Mouse (Mus musculus) 416B (cell line): Measurements from ENCODE around the gene Rcl1.

ENCODE experiments used
- DNase-seq: peaks from one replicate; pipeline ENCODE4 v3.0.0; 2011; ENCODE audit warnings: low read depth

Rcl1 gene

DNA sequence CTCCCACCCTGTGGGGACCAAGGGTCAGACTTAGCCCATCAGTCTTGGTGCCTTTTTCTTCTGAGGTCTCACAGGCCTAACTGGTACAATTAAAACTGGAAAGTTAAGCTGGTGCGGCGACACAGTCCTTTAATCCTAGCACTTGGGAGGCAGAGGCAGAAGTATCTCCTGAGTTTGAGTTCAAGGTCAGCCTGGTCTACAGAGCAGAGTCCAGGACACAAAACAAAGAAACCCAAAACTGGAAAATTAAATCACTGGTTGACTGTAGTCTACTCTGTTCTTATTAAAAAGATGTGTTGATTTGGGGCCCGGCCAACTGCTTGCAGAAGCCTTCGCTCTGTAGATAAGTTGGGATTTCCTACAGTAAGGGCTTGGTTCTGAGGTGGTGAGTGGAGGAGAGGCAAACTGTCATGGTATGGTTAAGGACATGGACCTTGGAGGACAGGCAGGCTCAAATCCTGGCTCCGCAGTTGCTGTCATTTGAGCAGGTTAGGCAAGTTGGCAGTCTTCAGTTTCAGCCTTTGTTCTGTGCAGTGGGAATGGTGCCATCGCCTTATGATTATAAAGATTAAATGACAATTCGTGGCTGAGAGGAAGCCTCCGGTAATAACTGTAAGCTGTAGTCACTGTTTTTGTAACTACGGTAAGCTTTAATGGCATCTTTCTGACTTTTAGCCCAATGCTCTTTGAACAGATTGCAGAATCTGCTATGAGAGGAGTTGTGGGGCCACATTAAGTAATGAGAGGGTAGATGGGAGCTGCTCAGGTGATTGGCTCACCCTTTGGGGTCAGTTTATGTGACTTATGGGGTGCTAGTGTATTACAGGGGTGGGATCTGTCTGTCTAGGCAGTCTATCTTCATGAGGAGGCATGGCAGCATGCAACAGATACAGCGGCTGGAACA lies 12.8 kb downstream of the Rcl1 start:
- DNase-seq, result no peak

DNA sequence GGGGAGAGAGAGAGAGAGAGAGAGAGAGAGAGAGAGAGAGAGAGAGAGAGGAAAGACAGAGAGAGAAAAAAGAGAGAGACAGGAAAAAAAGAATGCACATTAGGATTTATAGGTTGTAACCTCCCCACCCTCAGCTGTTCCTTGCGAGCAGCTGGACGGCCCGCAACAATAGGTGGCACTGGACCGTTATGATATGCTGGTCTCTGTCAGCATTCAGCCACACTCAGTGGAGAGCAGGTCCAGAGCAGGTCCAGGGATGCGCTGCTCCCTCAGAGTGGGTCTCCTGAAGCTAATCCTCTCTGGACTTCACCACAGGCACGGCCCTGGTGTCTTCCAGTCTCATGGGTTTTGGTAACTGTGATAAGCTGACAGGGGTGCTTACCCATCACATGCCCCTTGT lies 15.6 kb downstream of the Rcl1 start:
- DNase-seq, result no peak

DNA sequence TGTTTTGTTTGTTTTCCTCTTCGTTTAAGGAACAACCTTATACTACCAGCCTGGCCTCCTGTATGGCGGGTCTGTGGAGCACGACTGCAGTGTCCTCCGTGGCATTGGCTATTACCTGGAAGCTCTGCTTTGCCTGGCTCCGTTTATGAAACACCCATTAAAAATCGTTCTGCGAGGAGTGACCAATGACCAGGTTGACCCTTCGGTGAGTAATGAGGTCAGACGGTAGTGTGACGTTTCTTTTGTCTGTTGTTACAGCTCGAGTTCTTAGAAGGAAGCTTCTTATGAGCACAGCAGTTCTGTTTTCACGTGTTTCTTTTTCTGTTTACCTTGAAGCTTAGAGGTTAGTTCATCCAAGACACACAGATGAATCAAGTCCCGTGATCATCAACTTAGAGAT lies 17.0 kb downstream of the Rcl1 start:
- no peak for DNase-seq

DNA sequence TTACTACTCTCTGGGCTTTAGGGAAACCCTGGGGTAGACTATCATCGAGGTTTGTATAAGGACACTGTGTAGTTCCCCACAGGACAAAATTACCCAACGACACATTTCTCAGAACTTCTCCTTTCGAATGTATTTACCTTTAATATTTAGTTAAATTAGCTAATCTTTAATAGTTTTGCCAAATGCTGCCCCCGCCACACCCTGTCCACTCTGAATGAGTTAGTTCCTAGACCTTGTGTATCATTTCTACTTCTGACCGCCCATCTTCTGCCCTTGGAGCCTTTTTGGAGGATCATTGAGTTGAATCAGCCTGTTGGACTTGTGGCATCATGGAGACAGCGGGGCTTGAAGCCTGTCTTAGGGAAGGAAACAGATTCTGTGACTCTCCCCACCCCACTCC lies 19.1 kb downstream of the Rcl1 start:
- no peak for DNase-seq

- no peak for DNase-seq
Measured at GRCm38 (mm10) chr19:29121394-29121793, 20.2 kb downstream of the Rcl1 start.

DNA sequence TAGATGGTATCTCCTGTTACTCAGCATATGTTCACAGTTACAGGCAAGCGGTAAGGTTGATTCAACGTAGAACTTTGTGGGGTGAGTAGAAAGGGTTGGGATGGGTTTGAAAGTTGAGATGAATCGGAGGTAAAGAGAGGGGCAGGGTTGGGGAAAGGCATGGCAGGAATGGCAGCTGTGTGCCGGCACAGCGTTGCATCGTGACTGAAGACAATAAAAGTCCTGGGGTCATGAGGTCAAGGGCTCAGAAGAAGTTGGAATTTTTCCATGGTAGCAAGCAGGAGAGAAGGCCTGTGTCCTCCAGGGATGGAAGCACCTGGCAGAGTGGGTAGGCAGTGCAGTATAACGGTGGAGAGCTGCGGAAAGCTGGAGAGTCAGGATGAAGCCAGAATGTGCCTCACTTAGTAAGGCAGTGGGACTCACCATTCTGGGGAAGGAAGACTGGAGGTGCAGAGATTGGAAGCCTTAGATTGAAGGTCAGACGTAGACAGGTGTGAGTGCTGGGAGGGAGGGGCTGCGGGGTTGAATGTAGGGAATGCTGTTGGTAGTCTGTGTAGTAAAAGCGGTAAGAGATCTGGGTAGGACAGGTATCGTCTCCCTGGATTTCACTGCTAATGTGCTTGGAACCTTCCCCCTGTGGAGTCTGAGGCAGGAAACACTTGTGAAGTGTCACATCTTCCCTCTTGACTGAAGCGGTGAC lies 23.9 kb downstream of the Rcl1 start:
- no peak for DNase-seq

GRCm38 (mm10) chr19:29126347-29127015 lies 25.3 kb downstream of the Rcl1 start:
- DNase-seq, result no peak

- no peak for DNase-seq
Measured at GRCm38 (mm10) chr19:29127331-29127730, 26.2 kb downstream of the Rcl1 start.

DNA sequence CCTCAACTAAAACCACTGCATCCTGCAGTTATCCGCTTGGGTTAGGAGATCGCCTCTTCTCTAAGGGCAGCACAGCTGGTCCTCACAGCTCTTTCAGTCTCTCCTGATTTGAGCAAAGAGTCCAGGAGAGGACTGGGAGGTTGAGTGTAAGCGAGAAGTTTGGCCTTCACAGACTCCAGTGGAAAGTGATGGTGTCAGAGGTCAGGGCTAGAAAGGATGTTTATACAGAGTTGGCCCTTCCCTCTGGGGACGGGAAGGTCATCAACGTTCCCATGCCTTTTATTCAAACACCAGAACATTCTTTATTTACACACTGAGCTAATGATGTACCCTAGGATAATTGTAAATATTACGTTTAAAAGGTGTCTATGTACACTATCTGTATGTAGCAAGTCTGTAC lies 27.0 kb downstream of the Rcl1 start:
- DNase-seq, result no peak

DNA sequence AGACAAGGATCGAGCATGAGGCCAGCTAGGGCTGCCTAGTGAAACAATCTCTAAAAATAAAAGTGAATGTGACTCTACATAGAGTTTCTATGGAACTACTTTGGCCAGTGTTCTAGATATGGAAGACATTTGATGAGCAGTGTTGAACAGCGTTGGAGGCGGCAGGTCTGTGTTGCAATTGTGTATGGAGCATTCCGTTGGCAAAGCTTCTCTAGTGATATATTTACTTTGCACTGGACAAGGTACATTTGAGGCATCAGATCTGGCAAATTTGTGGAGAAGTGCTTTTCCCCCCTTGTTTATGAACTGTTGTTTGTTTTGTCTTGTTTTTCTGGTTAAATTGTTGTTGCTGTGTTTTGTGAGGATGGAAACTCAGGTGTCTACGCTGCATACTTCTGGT lies 28.4 kb downstream of the Rcl1 start:
- DNase-seq, result no peak

GRCm38 (mm10) chr19:29131171-29131570 lies 30.0 kb downstream of the Rcl1 start:
- no peak for DNase-seq

DNA sequence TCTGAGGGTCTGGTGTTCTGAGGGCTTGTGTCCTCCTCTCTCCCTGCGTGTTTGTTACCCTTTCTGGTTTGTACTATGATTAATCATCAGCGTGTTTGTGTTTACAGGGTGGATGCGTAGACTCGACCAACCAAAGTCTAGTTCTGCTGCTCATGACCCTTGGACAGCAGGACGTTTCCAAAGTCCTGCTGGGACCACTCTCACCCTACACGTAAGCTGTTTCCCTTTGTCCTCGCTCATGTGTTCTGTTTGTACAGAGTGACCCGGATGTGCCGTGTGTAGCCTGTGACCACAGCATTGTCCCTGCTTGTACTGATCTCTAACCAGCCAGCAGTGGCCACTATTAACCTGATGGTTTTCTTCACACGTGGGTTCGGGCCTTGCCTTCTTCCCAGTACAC lies 33.1 kb downstream of the Rcl1 start:
- DNase-seq, result no peak

- no peak for DNase-seq
Measured at GRCm38 (mm10) chr19:29135172-29135736, 34.1 kb downstream of the Rcl1 start.

DNA sequence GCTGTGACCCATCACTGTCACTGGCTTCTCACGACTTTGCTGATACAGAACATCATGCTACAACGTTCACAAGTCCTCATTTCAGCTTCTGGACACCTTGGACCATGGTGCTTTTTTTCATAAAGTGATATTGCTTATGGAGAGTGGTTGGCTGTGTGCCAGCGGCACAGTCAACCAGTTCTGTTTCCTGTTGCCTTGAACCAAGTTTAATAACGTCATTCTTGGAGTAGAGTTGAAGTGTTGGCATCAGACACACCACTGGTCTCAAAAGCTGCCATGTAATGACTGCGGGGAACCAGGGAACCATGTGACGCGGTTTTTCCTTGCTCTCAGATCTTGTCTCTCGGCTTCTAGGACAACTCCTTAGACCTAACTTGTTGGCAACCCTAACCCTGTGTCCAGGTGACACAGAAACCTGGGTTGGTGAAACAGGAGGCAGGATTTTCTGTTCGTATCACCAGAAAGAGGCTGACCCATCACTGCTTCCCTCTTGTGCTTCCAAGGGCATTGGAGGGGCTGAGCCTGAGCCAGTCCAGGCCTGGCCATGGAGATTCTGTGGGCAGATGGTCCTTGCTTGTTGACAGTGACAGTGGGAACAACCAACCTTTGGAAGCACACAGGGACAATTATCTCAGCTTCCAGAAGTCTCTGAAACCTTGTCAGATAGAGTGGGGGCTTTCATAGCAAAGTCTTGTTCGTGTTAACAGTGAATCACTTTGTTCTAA lies 37.5 kb downstream of the Rcl1 start:
- peak; percentile 56 for DNase-seq

GRCm38 (mm10) chr19:29139699-29140456 lies 38.7 kb downstream of the Rcl1 start:
- no peak for DNase-seq

GRCm38 (mm10) chr19:29140933-29141332 lies 39.8 kb downstream of the Rcl1 start:
- DNase-seq, result no peak

DNA sequence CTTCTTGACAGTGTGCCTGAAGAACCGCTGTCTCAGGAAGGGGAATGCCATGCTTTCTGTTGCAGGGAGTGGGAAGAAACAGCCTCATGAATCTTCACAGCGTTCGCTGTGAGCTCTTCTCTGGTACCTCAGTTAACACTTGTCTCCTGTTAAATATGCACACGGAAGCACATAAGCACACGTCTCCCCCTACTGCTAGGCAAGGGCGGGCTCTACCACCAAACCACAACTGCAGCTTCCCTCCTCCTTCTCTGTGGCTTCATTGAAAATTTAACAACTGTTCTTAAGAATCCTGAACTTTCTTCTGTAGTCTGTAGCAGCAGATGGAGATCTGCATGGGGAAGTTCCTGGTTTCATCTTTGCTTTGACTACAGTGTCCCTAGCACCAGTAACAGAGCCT lies 41.1 kb downstream of the Rcl1 start:
- no peak for DNase-seq

- no peak for DNase-seq
Measured at GRCm38 (mm10) chr19:29145421-29145820, 44.2 kb downstream of the Rcl1 start.

GRCm38 (mm10) chr19:29146820-29147219 lies 45.6 kb downstream of the Rcl1 start:
- DNase-seq, result no peak

DNA sequence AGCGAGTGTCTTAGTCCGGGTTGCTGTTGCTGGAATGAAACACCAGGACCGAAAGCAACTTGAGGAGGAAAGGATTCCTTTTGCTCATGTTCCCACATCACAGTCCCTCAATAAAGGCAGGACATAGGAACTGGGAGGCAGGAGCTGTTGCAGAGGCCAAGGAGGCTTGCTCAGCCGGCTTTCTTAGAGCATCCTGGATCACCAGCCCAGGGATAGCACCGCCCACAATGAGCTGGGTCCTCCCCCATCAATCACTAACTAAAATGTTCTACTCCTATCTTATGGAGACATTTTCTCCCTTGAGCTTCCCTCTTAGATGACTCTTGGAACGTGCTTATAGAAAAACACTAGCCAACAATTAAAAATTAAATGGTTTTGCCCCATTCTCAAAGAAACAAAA lies 48.4 kb downstream of the Rcl1 start:
- DNase-seq, result no peak

DNA sequence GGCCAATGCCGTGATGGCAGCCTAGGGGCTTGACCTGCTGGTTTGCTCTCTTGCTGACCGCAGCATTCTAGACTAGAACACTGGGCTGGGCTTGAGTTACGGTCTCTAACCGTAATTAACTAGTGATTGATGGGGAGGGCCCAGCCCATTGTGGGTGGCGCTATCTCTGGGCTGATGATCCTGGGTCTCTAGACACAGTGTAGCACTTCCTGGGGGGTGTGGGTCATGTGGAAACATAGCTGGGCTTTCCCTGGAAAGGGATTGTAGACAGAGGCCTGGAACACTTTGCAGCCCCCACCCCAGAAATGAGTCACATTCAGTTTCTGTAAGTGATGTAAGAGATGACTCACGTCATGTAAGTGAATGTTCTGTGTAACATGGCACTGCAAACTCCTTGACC lies 48.9 kb downstream of the Rcl1 start:
- peak; percentile 38 for DNase-seq
